Mouse (Mus musculus): ENCODE measurements around the gene Dis3.
"Not testable (repeated sequence)": the region's sequence is repeated elsewhere in the genome, so short reads cannot be mapped to it uniquely, and the experiment has no call there.

- not testable (repeated sequence) for TF ChIP-seq POLR2A (IDR thresholded peaks at IDR 0.05; ENCODE audit: borderline replicate concordance, extremely low read depth, low read depth, low read length); CTCF (IDR thresholded peaks at IDR 0.05; ENCODE audit: insufficient read depth, low read length)
Measured at GRCm38 (mm10) chr14:99034851-99035250, 64.7 kb downstream of the Dis3 start.

All from lung, adult 2 months (tissue).